Mouse (Mus musculus): ENCODE data around the gene Ppp1r3e. TPM values are rescaled to one million over a fixed set of nuclear protein-coding genes. Genes with fewer than 3 reads are reported as not detected.
A peak's percentile ranks its signal among the peaks of the same experiment; 100 is the strongest.

Ppp1r3e gene
- polyA plus RNA-seq, 1 experiment: 5.4 TPM

- peak within 1 kb of the TSS; percentile 64 for H3K4me3 ChIP-seq (ENCODE audit: control insufficient read depth, low read depth, low read length)
- H3K27ac ChIP-seq (ENCODE audit: control insufficient read depth, insufficient read depth, low read depth, low read length): no peak within 1 kb of the TSS
- H3K4me1 ChIP-seq (ENCODE audit: control insufficient read depth, insufficient read depth, low read length): peaks cover 3% of the 10 kb centered on the region
- H3K36me3 ChIP-seq (ENCODE audit: control insufficient read depth, insufficient read depth, low read length): no peaks in the 10 kb centered on the region
- TF ChIP-seq POLR2A (IDR thresholded peaks at IDR 0.05; ENCODE audit: control insufficient read depth, low read depth, low read length) (peak; percentile 54; the same call in 1 of the 2 replicates), CTCF (IDR thresholded peaks at IDR 0.05; ENCODE audit: control insufficient read depth, insufficient read depth, insufficient replicate concordance, low read depth, low read length) (no peak)
- H3K27me3 ChIP-seq (ENCODE audit: control insufficient read depth, insufficient read depth, low read length): no peaks in the 10 kb centered on the region
These were observed 35.5 kb upstream of the Ppp1r3e start, which contains the start of gene Slc22a17 for GRCm38 (mm10) chr14:54912886-54913285. Slc22a17 (minus strand) TSS chr14:54913132.

GRCm38 (mm10) chr14:54912109-54912850 is 34.9 kb upstream of the Ppp1r3e start:
- Histone ChIP-seq H3K4me3 (ENCODE audit: control insufficient read depth, low read depth, low read length) (peak overlapping the region; percentile 64), H3K36me3 (ENCODE audit: control insufficient read depth, insufficient read depth, low read length) (no peaks in the 10 kb centered on the region), H3K27me3 (ENCODE audit: control insufficient read depth, insufficient read depth, low read length) (no peaks in the 10 kb centered on the region), H3K27ac (ENCODE audit: control insufficient read depth, insufficient read depth, low read depth, low read length) (no peak overlapping the region), H3K4me1 (ENCODE audit: control insufficient read depth, insufficient read depth, low read length) (peaks cover 3% of the 10 kb centered on the region)
- TF ChIP-seq POLR2A (IDR thresholded peaks at IDR 0.05; ENCODE audit: control insufficient read depth, low read depth, low read length): no peak
- TF ChIP-seq CTCF (IDR thresholded peaks at IDR 0.05; ENCODE audit: control insufficient read depth, insufficient read depth, insufficient replicate concordance, low read depth, low read length): no peak

- Histone ChIP-seq H3K4me1 (ENCODE audit: control insufficient read depth, insufficient read depth, low read length) (peaks cover 3% of the 10 kb centered on the region), H3K27me3 (ENCODE audit: control insufficient read depth, insufficient read depth, low read length) (no peaks in the 10 kb centered on the region), H3K27ac (ENCODE audit: control insufficient read depth, insufficient read depth, low read depth, low read length) (no peak overlapping the region), H3K36me3 (ENCODE audit: control insufficient read depth, insufficient read depth, low read length) (no peaks in the 10 kb centered on the region), H3K4me3 (ENCODE audit: control insufficient read depth, low read depth, low read length) (no peak overlapping the region)
- TF ChIP-seq CTCF (IDR thresholded peaks at IDR 0.05; ENCODE audit: control insufficient read depth, insufficient read depth, insufficient replicate concordance, low read depth, low read length) (no peak), POLR2A (IDR thresholded peaks at IDR 0.05; ENCODE audit: control insufficient read depth, low read depth, low read length) (no peak)
These were observed 31.3 kb upstream of the Ppp1r3e start for GRCm38 (mm10) chr14:54908682-54909081.

- no peaks in the 10 kb centered on the region for H3K36me3 ChIP-seq (ENCODE audit: control insufficient read depth, insufficient read depth, low read length)
- no peaks in the 10 kb centered on the region for H3K4me1 ChIP-seq (ENCODE audit: control insufficient read depth, insufficient read depth, low read length)
- TF ChIP-seq POLR2A (IDR thresholded peaks at IDR 0.05; ENCODE audit: control insufficient read depth, low read depth, low read length): no peak
- no peak for TF ChIP-seq CTCF (IDR thresholded peaks at IDR 0.05; ENCODE audit: control insufficient read depth, insufficient read depth, insufficient replicate concordance, low read depth, low read length)
- H3K4me3 ChIP-seq (ENCODE audit: control insufficient read depth, low read depth, low read length): no peak overlapping the region
- no peak overlapping the region for H3K27ac ChIP-seq (ENCODE audit: control insufficient read depth, insufficient read depth, low read depth, low read length)
- no peaks in the 10 kb centered on the region for H3K27me3 ChIP-seq (ENCODE audit: control insufficient read depth, insufficient read depth, low read length)
These were observed 26.3 kb upstream of the Ppp1r3e start for GRCm38 (mm10) chr14:54903641-54904040.

- Histone ChIP-seq H3K27ac (ENCODE audit: control insufficient read depth, insufficient read depth, low read depth, low read length) (no peak overlapping the region), H3K36me3 (ENCODE audit: control insufficient read depth, insufficient read depth, low read length) (peaks cover 5% of the 10 kb centered on the region), H3K4me1 (ENCODE audit: control insufficient read depth, insufficient read depth, low read length) (peaks cover 6% of the 10 kb centered on the region), H3K4me3 (ENCODE audit: control insufficient read depth, low read depth, low read length) (no peak overlapping the region), H3K27me3 (ENCODE audit: control insufficient read depth, insufficient read depth, low read length) (no peaks in the 10 kb centered on the region)
- TF ChIP-seq POLR2A (IDR thresholded peaks at IDR 0.05; ENCODE audit: control insufficient read depth, low read depth, low read length) (no peak), CTCF (IDR thresholded peaks at IDR 0.05; ENCODE audit: control insufficient read depth, insufficient read depth, insufficient replicate concordance, low read depth, low read length) (no peak)
These were observed 23.0 kb upstream of the Ppp1r3e start for GRCm38 (mm10) chr14:54900383-54900782.

GRCm38 (mm10) chr14:54897445-54897844 is 20.1 kb upstream of the Ppp1r3e start:
- H3K27ac ChIP-seq (ENCODE audit: control insufficient read depth, insufficient read depth, low read depth, low read length): peak overlapping the region; percentile 85

GRCm38 (mm10) chr14:54894296-54895151 is 17.2 kb upstream of the Ppp1r3e start:
- Histone ChIP-seq H3K27ac (ENCODE audit: control insufficient read depth, insufficient read depth, low read depth, low read length) (peak overlapping the region; percentile 95), H3K27me3 (ENCODE audit: control insufficient read depth, insufficient read depth, low read length) (no peaks in the 10 kb centered on the region), H3K4me3 (ENCODE audit: control insufficient read depth, low read depth, low read length) (peak overlapping the region; percentile 99), H3K36me3 (ENCODE audit: control insufficient read depth, insufficient read depth, low read length) (peaks cover 5% of the 10 kb centered on the region), H3K4me1 (ENCODE audit: control insufficient read depth, insufficient read depth, low read length) (peaks cover 6% of the 10 kb centered on the region)
- TF ChIP-seq CTCF (IDR thresholded peaks at IDR 0.05; ENCODE audit: control insufficient read depth, insufficient read depth, insufficient replicate concordance, low read depth, low read length): no peak
- TF ChIP-seq POLR2A (IDR thresholded peaks at IDR 0.05; ENCODE audit: control insufficient read depth, low read depth, low read length): peak; percentile 60; the same call in 1 of the 2 replicates

More at GRCm38 (mm10) chr14:54897445-54897844, 20.1 kb upstream of the Ppp1r3e start:
- TF ChIP-seq CTCF (IDR thresholded peaks at IDR 0.05; ENCODE audit: control insufficient read depth, insufficient read depth, insufficient replicate concordance, low read depth, low read length) (no peak), POLR2A (IDR thresholded peaks at IDR 0.05; ENCODE audit: control insufficient read depth, low read depth, low read length) (no peak)
- H3K4me1 ChIP-seq (ENCODE audit: control insufficient read depth, insufficient read depth, low read length): peaks cover 6% of the 10 kb centered on the region
- H3K36me3 ChIP-seq (ENCODE audit: control insufficient read depth, insufficient read depth, low read length): peaks cover 5% of the 10 kb centered on the region
- peak overlapping the region; percentile 50 for H3K4me3 ChIP-seq (ENCODE audit: control insufficient read depth, low read depth, low read length)
- H3K27me3 ChIP-seq (ENCODE audit: control insufficient read depth, insufficient read depth, low read length): no peaks in the 10 kb centered on the region
